Mouse (Mus musculus) small intestine, adult 2 months (tissue): Measurements from ENCODE around the gene Dennd5b. TPM values are rescaled to one million over a fixed set of nuclear protein-coding genes. Genes with fewer than 3 reads are reported as not detected.

Source experiments
- H3K27ac ChIP-seq: fragments of 200-500 bp; 2 replicates; pipeline ENCODE4 v1.5.1; 2012; ENCODE audit warnings: low read depth, low read length, control low read depth, inconsistent platforms; ENCODE audit not compliant: insufficient read depth
- H3K27me3 ChIP-seq: fragments of 200-500 bp; 2 replicates; pipeline ENCODE4 v1.6.1; 2012; ENCODE audit warnings: mild to moderate bottlenecking, moderate library complexity, low read length, inconsistent platforms; ENCODE audit not compliant: control insufficient read depth, insufficient read depth
- H3K36me3 ChIP-seq: fragments of 200-500 bp; 2 replicates; pipeline ENCODE4 v1.6.1; 2012; ENCODE audit warnings: mild to moderate bottlenecking, low read length, control low read depth, inconsistent platforms; ENCODE audit not compliant: control insufficient read depth, insufficient read depth
- H3K4me1 ChIP-seq: fragments of 200-500 bp; 2 replicates; pipeline ENCODE4 v1.6.1; 2012; ENCODE audit warnings: low read length, inconsistent platforms, mixed read lengths; ENCODE audit not compliant: control insufficient read depth, insufficient read depth, insufficient read length
- H3K4me3 ChIP-seq: fragments of 200-500 bp; 2 replicates; pipeline ENCODE4 v1.5.1; 2012; ENCODE audit warnings: low read depth, mild to moderate bottlenecking, control low read depth, inconsistent platforms, low read length, moderate library complexity
- CTCF ChIP-seq: fragments of 200-500 bp; IDR thresholded peaks from 2 replicates; pipeline ENCODE4 v1.5.1; 2012; ENCODE audit warnings: low read depth, mild to moderate bottlenecking, control low read depth, inconsistent platforms, low read length, moderate library complexity, mixed read lengths; ENCODE audit not compliant: insufficient replicate concordance, insufficient read length; ENCODE audit errors: extremely low read depth
- POLR2A ChIP-seq: fragments of 200-500 bp; IDR thresholded peaks from 2 replicates; pipeline ENCODE4 v1.6.1; 2012; ENCODE audit warnings: low read depth, mild to moderate bottlenecking, control low read depth, inconsistent platforms, low read length, moderate library complexity
- WGBS: fragments of 180-500 bp; shearing (Covaris S2); methylation state at CpG from one replicate; pipeline ENCODE4 v1.1.7; 2018; 5-methylcytosine and 5-hydroxymethylcytosine counted together
- polyA plus RNA-seq: library from polyadenylated mRNA; depleted of rRNA; stranded (reverse); fragments of >200 nt; gene quantifications from 2 replicates; pipeline ENCODE4 v1.2.3, GENCODE M21; 2012

Dennd5b gene
- polyA plus RNA-seq, 1 experiment = 36.1 TPM

DNA sequence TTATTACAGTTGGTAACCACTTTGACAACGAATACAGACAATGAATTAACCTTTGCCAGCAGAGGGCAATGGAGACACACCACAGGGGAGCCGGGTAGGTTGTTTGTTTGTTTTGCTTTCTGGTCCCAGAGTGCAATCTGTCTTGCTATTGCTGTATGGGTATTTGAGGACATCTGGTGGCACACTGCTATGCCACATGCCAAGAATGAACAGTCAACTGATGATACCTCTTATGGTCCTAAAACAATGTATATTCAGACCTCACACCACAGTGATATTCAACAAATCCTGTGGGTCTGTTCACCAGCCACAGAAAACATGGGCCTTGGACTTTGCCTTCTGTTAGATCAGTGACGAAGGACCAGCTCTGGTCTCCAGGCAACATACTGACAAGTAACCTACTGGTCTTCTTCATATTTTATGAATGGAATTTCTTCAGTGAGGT, 43.5 kb downstream of the Dennd5b start:
- peak overlapping the region; percentile 49; the same call in 1 of the 2 replicates for H3K27ac ChIP-seq
- WGBS = 14% methylated on average over 3 of the region's 3 CpGs

DNA sequence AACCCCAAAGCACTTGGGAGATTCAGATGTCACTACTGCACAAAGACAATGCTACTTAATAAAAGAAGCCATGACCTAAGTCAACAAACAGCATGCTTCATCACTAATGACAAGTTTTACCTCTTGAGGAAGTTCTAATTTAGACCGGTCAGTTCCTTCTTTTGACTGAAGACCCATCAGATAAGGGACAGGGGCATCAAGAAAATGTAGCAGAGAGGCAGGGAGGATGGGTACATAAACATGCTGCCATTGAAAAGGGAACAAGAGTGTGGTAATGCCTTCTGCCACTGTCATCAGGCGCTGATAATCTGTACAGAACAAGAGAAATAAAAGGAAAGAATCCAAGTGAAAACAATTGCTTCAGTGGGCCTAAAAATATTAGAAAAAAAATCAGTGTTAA, 46.7 kb downstream of the Dennd5b start:
- 72% methylated on average over 2 of the region's 2 CpGs for WGBS
- H3K27me3 ChIP-seq = no peaks in the 10 kb centered on the region
- no peak for TF ChIP-seq CTCF
- TF ChIP-seq POLR2A = no peak
- no peak overlapping the region for H3K27ac ChIP-seq
- peaks cover 6% of the 10 kb centered on the region for H3K36me3 ChIP-seq
- H3K4me1 ChIP-seq = peaks cover 3% of the 10 kb centered on the region; the same call in 1 of the 2 replicates
- no peak overlapping the region for H3K4me3 ChIP-seq

More for the DNA sequence above, 43.5 kb downstream of the Dennd5b start:
- Histone ChIP-seq H3K27me3 (no peaks in the 10 kb centered on the region), H3K4me1 (peaks cover 3% of the 10 kb centered on the region; the same call in 1 of the 2 replicates), H3K4me3 (no peak overlapping the region), H3K36me3 (peaks cover 14% of the 10 kb centered on the region)
- TF ChIP-seq CTCF (peak; percentile 52; the same call in 1 of the 2 replicates), POLR2A (no peak)

DNA sequence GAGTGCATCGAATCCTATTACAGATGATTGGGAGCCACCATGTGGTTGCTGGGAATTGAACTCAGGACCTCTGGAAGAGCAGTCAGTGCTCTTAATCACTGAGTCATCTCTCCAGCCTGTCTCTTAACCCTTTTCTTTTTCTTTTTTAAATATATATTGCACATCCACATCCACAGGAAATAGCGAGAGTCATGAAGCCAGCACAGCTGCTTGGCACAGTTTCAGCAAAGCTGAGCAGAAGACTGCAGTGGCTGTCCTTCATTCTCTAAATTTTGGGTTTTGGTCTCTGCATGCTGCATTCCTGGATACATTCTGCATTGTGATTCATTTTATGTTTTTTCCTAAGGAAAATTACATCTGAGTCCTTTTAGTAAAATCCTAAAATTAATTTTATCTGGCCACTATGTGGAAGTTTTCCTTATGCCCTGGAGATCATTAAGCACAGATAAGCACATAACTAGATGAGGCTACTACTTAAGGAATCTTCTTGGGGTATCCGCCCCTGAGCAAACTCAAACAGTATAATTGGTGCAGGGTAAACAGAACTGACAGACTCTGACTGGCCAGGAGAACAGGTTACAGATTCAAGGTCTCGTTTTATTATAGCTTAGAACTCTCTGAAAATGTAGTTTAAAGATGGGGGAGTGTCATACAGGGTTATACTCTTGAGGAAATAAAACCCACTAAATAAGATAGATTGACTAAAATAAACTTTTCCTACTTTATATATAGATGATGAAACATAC, 50.3 kb downstream of the Dennd5b start:
- WGBS = 39% methylated on average over 4 of the region's 4 CpGs
- TF ChIP-seq POLR2A (no peak), CTCF (no peak)
- no peaks in the 10 kb centered on the region for H3K27me3 ChIP-seq
- H3K36me3 ChIP-seq = peaks cover 4% of the 10 kb centered on the region
- H3K27ac ChIP-seq = no peak overlapping the region
- H3K4me1 ChIP-seq = no peaks in the 10 kb centered on the region
- no peak overlapping the region for H3K4me3 ChIP-seq

DNA sequence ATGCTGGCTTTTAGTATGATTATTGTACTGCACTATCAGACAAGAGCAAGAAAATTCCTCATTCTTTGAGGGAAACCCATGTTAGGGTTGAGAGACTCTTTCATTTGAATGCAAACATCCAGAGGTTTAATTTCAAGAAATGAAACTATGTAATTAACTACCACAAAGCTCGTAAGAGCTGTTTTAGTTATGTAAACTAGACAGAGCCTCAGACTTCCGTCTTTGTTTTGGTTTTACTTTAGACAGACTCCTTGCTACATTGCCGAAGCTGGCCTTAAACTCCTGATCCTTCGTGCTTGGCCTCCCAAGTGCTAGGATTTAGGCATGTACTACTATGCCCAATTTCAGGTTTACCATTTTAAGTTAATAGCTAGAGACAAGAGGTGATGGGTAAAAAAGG, 61.4 kb downstream of the Dennd5b start:
- TF ChIP-seq POLR2A (no peak), CTCF (no peak)
- no peak overlapping the region for H3K4me3 ChIP-seq

DNA sequence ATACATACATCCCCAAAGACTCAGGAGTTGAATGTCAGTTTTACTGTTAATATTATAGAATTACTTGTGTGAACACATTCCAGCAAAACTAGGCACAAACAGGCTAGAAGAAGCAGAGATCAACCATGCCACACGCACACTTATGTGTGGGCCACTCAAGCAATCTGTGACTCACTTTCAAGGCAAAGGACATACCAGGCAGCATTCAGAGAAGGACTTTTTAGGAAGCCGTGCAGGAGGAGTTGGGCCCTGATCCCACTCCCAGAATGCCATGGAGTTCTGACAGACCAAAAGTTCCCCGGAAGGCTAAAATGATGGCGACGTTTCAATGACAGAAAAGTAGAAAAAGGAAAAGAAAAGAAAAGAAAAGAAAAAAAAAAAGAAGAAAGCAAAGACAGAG, 69.3 kb downstream of the Dennd5b start:
- Histone ChIP-seq H3K4me1 (no peaks in the 10 kb centered on the region), H3K4me3 (no peak overlapping the region), H3K36me3 (peaks cover 18% of the 10 kb centered on the region), H3K27ac (no peak overlapping the region), H3K27me3 (no peaks in the 10 kb centered on the region)
- 88% methylated on average over 5 of the region's 5 CpGs for WGBS
- TF ChIP-seq CTCF (no peak), POLR2A (no peak)

More for the DNA sequence above, 61.4 kb downstream of the Dennd5b start:
- 73% methylated on average over 4 of the region's 4 CpGs for WGBS
- Histone ChIP-seq H3K36me3 (peaks cover 24% of the 10 kb centered on the region), H3K27me3 (no peaks in the 10 kb centered on the region), H3K4me1 (no peaks in the 10 kb centered on the region), H3K27ac (no peak overlapping the region)

DNA sequence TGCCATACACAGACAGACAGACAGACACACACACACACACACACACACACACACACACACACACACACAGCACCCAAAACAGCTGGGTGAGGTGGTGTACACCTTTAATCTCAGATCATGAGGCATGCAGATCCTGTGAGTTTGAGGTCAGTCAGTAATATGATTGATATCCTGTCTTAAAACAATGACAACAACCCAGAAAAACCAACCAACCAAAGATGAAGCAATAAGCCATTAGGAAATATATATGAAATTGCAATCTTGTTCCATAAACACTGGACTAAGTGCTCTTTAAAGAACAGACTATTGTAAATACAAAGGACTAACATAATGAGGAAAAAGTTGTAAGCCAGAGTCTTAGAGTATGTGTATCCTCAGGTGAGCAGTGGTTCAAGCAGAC, 70.1 kb downstream of the Dennd5b start:
- Histone ChIP-seq H3K27ac (no peak overlapping the region), H3K27me3 (no peaks in the 10 kb centered on the region), H3K4me1 (no peaks in the 10 kb centered on the region), H3K36me3 (peaks cover 22% of the 10 kb centered on the region), H3K4me3 (no peak overlapping the region)
- TF ChIP-seq POLR2A (no peak), CTCF (no peak)

DNA sequence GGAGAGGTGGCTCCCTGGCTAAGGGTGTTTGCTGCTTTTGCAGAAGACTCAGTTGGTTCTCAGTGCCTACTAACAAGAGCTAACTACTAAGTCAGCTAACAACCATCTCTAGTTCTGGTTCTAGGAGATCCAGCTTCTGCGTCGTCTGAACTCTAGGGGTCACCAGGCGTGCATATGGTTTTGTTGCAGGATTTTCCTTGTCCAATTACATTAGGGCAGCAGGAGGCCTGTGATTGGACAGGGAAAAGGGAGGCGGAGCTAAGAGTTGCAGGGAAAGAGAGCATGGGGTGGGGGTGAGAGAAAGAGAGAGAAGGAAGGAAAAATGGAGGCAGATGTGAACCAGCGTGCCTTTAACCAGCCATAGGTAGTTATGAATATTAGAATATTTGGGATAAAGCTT, 83.0 kb downstream of the Dennd5b start:
- Histone ChIP-seq H3K27me3 (no peaks in the 10 kb centered on the region), H3K27ac (no peak overlapping the region), H3K36me3 (peaks cover 51% of the 10 kb centered on the region), H3K4me3 (no peak overlapping the region), H3K4me1 (no peaks in the 10 kb centered on the region)
- no peak for TF ChIP-seq CTCF
- no peak for TF ChIP-seq POLR2A
- 84% methylated on average over 5 of the region's 5 CpGs for WGBS

DNA sequence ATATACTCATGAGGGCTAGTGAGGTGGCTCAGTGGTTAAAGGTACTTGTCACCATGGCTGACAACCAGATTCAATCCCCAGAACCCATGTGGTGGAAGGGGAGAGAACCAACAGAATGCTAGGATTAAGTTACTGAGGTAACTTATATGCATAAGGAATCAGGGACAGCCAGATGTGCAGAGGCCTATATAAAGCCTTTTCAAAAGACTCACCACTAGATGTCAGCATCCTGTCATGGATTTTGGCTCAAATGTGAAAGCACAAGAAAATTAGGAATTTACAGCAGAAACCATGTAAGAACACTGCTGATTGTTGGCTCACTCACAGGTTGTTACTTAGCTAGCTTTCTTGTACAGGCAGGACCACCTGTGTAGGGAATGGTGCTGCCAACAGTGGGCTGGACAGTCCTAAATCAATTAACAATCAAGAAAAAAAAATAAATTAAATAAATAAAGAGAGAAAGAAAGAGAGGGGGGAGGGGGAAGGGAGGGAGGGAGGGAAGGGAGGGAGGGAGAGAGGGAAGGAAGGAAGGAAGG, 90.6 kb downstream of the Dennd5b start:
- H3K4me3 ChIP-seq = no peak overlapping the region
- no peaks in the 10 kb centered on the region for H3K4me1 ChIP-seq
- H3K36me3 ChIP-seq = peaks cover 53% of the 10 kb centered on the region
- no peak overlapping the region for H3K27ac ChIP-seq
- H3K27me3 ChIP-seq = no peaks in the 10 kb centered on the region
- no peak for TF ChIP-seq POLR2A
- no peak for TF ChIP-seq CTCF
